Mouse (Mus musculus) frontal cortex, postnatal 14 days (tissue): Measurements from ENCODE around the gene Pomt2.

Experiments used
- DNase-seq, 2 experiments: peaks; one replicate each; pipeline ENCODE4 v3.0.0; 2022; ENCODE audit warnings: low spot score in 2 of 2

Gene Pomt2

DNA sequence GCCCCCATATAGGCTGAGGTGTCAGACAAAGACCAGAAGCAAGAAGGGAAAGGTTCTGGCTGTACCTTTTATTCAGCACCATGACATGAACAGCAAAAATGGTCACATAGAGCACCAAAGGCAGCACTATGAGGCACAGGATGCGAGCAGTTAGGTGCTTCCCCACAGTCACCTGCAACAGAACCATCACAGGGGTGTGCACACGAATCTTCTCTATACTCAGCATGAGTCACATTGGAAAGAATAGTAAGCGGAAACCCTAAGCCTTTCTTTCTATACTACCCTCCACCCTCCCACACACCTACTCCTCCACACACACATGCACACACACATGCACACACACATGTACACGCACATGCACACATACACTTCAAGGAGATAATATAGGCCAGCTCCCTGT is 17.5 kb downstream of the Pomt2 start:
- no peak for DNase-seq

DNA sequence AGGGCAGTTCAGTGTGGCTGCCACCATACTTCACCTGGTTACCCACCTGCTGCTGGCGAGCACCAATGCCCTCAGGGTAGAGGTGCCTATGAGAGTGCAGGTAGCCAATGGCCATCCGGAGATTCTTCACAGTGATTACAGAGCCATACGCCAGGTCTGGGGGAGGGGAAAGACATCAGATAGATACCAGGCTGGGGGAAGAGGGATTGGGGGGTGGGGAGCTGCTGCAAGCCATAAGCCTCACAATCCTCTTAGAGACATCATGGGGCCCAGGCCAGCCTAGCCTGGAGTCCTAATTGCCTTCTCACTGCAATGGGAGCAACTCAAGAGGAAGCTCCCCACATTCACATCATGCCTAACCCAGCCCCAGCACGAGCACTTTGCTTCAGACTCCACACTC is 20.5 kb downstream of the Pomt2 start:
- DNase-seq: no peak

- DNase-seq: no peak
Observed at GRCm38 (mm10) chr12:87121918-87122589, 25.7 kb downstream of the Pomt2 start.

DNA sequence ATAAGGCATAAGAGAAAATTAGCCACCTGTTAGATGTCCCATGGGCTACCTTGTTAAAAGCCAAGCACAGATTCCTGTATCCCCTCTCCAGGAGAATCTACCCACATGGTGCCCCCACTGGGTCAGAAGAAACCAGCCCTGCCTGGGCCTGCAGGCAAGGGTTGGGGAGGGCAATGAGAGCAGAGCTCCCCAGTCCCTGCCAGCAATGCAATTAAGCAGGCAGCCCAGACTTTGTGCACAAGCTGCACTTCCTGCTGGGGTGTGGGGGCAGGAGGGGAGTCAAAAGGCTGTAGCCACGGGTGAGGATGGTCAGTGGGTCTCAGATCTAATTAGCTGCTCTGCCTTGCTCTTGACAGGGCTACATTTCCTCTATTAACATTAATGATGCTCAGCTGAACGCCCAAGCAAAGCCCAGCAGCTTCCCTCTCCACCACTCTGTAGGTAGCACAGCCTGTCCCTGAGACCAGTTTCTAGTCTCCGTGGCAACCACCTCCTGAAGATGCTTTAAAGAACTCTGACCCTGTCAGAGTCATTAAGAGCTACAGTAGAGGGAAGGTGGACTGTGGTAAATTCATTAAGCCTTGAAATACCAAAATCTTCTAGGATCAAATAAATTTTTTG is 40.3 kb downstream of the Pomt2 start:
- no peak for DNase-seq

DNA sequence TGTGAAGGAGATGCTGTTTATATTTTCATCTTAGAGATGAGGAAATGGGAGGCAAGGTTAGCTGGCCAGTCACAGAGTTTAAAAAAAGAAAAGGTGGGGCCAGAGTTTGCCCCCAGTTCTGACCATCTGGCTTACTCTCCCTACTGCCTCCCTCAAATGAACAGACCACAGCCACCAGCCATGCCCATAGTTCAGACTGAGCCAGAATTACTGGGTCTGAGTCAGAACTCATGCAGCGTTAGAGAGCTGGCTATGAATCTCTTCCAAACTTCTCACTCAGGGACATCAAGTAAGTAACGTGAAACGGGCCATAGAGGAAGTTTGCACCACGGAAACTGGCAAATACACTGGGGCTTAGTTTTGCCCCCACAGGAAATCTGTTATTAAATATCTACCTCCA is 43.0 kb downstream of the Pomt2 start:
- DNase-seq: no peak

GRCm38 (mm10) chr12:87103471-87103870 is 44.3 kb downstream of the Pomt2 start:
- no peak for DNase-seq

DNA sequence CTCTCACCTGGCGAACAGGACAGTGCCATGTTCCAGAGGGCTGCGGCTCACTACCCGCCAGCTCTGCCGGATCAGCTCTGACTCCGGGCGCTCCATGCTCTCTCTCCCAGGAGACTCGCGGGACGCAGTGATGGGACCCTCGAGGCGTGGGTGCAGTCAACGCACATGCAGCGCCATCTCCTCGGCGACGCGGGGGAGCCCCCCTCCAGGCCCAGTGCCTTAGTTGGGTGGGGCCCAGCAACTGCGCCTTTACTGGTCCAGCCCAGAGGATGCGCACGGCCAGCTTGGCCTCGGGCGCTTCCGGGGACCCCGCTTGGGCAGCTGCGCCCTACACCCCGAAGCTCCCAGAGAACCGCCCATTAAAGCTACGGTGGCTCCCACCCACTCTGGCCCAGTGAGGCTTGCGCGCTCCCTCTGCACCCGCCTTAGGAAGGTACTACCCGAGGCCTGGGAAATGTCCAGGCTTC is 45.6 kb downstream of the Pomt2 start, which contains the start of gene Ngb:
TSS of gene Ngb (minus strand) at position 375 of the 467 bp plus-strand sequence.
- no peak for DNase-seq

GRCm38 (mm10) chr12:87100331-87100730 is 47.4 kb downstream of the Pomt2 start:
- DNase-seq: no peak

GRCm38 (mm10) chr12:87093671-87094070 is 54.1 kb downstream of the Pomt2 start:
- DNase-seq: no peak

DNA sequence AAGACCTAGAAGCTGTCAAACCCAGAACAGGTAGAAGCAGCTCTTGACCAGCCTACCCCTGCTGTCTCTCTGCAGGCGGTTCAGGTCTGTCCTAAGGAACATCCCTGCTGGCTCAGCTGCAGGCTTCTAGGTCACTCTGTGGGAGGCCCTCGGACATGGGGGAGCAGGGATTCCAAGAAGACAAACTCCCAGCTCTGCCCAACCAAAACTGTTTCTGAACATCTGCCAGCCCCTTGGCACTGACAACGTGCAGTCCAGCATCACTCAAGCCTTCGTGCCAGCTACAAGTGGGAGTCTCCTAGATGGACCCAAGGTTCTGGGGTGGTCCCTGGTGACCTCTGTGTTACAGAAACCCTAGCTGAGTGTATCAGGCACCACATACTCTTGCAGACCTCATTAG is 54.5 kb downstream of the Pomt2 start:
- DNase-seq: no peak

DNA sequence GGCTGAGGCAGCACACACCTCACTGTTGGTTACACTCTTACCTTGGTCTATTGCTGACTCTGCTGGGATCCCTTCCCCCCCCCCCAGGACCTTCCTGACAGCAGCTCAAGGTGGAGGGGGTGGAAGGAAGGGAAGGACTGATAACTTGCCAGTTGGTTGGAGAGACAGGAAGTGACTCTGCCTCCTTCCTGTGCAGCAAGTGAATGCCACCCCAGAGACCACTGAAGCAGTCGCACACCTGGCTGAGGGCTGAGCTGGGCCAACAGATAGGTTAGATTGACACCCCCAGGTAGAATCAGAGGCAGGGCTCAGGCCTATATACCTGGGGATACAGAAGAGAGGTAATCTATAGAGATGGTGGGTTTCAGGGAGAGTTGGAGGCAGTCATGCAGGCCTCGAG is 55.9 kb downstream of the Pomt2 start:
- no peak for DNase-seq

DNA sequence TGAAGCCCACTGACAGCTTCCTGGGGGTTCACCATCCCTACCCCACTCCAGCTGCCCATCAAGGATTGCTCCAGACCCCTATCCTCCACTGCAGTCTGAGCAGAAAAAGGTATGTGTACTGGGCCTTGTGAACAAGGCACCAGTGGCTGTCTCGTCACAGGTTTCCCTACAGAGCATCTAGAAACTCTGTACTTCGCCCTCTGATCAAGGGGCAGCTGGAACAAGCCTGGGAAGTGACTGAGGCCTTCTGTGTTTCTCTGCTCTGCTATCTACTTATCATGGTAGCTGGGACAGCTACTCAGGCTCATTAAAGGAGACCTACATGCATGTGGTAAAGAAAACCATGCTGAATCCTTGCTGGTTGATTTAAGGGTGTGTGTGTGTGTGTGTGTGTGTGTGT is 58.1 kb downstream of the Pomt2 start:
- no peak for DNase-seq

GRCm38 (mm10) chr12:87089255-87089654 is 58.5 kb downstream of the Pomt2 start:
- DNase-seq: no peak

DNA sequence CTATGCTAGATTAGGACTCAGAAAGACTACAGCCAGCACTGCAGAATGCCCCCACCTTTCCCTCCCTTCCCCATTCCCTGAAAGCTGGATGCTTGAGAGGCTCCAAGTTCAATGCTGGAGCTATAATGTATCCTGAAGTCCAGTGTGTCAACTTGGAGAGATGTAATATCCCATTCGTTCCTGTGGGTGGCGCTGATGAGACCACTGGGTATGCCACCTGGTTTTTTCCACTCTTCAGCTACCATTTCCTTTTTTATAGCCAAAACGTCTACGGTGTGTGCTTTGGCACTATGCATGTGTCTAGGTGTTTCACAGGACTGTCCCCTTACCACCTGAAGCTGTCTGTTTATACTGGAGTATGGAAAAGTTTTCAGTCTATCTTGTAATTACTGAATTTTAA is 59.4 kb downstream of the Pomt2 start:
- no peak for DNase-seq

GRCm38 (mm10) chr12:87087236-87087635 is 60.5 kb downstream of the Pomt2 start:
- no peak for DNase-seq

DNA sequence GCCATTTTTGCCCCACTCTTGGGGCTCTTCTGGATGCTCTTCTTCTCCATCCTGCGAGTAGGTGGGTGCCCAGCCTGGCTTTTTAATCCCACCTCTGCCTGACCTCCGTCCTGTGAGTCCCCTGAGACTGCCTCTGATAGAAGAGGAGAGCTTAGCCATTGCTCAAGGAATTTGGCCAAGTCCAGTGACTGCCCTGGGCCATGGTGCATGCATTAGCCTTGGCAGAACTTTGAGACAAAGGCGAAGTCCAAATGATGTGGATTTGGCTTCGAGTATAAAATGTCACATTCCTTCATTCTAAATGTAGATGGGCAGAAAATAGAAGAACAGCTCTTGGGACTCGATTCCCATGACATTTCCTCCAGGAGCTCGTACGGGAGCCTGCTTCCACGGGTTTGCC is 65.0 kb downstream of the Pomt2 start:
- no peak for DNase-seq

DNA sequence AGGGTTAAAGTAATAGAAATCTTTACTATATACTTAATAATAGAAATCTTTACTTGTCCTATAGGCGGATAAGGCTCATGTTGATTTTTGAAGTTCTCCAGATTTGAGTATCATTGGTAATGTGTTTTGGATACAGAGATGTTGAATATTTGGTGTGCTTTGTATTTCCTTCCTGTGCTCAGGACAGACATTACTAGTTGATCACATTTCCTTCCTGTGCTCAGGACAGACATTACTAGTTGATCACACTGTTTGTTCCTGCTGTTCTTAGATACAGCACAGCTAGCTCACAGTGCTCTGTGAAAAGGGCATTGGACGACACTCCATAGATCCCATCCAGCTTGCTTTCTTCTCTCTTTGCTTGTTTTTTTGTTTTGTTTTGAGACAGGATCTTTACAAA is 71.2 kb downstream of the Pomt2 start:
- DNase-seq: no peak

DNA sequence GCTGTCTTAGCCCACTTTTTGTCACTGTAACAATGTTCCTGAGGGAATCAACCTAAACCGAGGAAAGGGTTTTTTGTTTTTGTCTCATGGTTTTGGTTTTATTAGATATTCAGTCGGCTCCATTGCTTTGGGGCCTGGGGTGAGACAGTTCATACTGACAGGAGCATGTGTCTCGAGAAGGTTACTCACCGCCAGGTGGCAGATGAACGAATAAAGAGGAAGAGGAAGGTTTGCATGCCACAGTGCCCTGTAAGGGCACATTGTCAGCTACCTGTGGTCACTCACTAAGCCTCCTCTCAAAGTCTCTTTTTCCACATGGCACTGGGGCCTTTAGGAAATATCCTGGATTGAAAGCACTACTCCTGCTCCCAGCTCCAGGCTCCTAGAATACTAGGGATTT is 77.2 kb downstream of the Pomt2 start:
- no peak for DNase-seq

DNA sequence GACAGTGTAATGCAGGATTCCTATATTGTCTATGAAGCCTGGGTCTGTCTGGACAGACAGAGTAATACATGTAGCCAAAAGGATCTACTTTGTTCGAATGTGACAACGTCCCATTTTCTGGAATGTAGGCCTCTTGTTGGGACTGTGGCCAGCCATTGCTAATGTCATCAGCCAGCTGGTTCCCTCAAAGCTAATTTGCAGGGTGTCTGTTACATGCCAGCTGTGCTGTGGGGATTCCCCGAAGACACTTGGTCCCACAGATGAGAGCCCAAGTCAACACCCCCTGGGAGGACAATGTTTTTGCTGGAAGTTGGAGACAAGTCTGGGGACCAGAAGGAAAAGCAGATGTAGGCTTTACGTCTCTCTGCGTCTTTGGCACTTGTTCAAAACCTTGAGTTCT is 81.3 kb downstream of the Pomt2 start:
- DNase-seq: no peak

- DNase-seq: no peak
Observed at GRCm38 (mm10) chr12:87065446-87065845, 82.3 kb downstream of the Pomt2 start.

GRCm38 (mm10) chr12:87057066-87057465 is 90.7 kb downstream of the Pomt2 start:
- no peak for DNase-seq
